Mouse (Mus musculus) neural tube, embryonic 11.5 days (tissue): ENCODE data around the gene Gal3st2c. TPM values are rescaled to one million over a fixed set of nuclear protein-coding genes. Genes with fewer than 3 reads are reported as not detected.
"Not testable (repeated sequence)": the region's sequence is repeated elsewhere in the genome, so short reads cannot be mapped to it uniquely, and the experiment has no call there.

Experiments used
- ATAC-seq: fragments of 200-750 bp; cut with Nextera tagmentation; 2 replicates; pipeline ENCODE4 v1.8.0; 2017; ENCODE audit warnings: moderate number of reproducible peaks, mild to moderate bottlenecking, moderate TSS enrichment, moderate library complexity; ENCODE audit not compliant: insufficient read depth, low FRiP score, low TSS enrichment
- DNase-seq: peaks from one replicate; pipeline ENCODE4 v3.0.0-alpha.2; 2015; ENCODE audit warnings: low spot score
- H3K27ac ChIP-seq: fragments of 300-500 bp; sonication (generic); 2 replicates; pipeline ENCODE4 v1.5.1; 2014; ENCODE audit warnings: low read depth, mild to moderate bottlenecking, low read length
- H3K27me3 ChIP-seq: fragments of 300-500 bp; sonication (generic); 2 replicates; pipeline ENCODE4 v1.6.1; 2014; ENCODE audit warnings: mild to moderate bottlenecking, low read length, mixed read lengths; ENCODE audit not compliant: control insufficient read depth, insufficient read depth
- H3K36me3 ChIP-seq: fragments of 300-500 bp; sonication (generic); 2 replicates; pipeline ENCODE4 v1.6.1; 2014; ENCODE audit warnings: mild to moderate bottlenecking, low read length, moderate library complexity, mixed read lengths; ENCODE audit not compliant: control insufficient read depth, insufficient read depth
- H3K4me1 ChIP-seq: fragments of 300-500 bp; sonication (generic); 2 replicates; pipeline ENCODE4 v1.6.1; 2014; ENCODE audit warnings: low read length, mixed read lengths; ENCODE audit not compliant: control insufficient read depth, insufficient read depth
- H3K4me2 ChIP-seq: fragments of 300-500 bp; sonication (generic); 2 replicates; pipeline ENCODE4 v1.6.1; 2014; ENCODE audit warnings: low read depth, mild to moderate bottlenecking, moderate library complexity
- H3K4me3 ChIP-seq: fragments of 300-500 bp; sonication (generic); 2 replicates; pipeline ENCODE4 v1.5.1; 2014; ENCODE audit warnings: low read depth, low read length
- H3K9ac ChIP-seq: fragments of 300-500 bp; sonication (generic); 2 replicates; pipeline ENCODE4 v1.6.1; 2014; ENCODE audit warnings: mild to moderate bottlenecking, low read length
- H3K9me3 ChIP-seq: fragments of 300-500 bp; sonication (generic); 2 replicates; pipeline ENCODE4 v1.6.1; 2016; ENCODE audit warnings: low read length; ENCODE audit not compliant: control insufficient read depth
- WGBS: fragments of 180-500 bp; shearing (Covaris S2); extraction: QIAGEN DNeasy Blood & Tissue Kit; methylation state at CpG from one replicate; pipeline ENCODE4 v1.1.7; 2014; 5-methylcytosine and 5-hydroxymethylcytosine counted together
- polyA plus RNA-seq: library from polyadenylated mRNA; unstranded; fragments of >200 nt; fragmentation: Nextera tagmentation; extraction: Ambion mirVana; gene quantifications from 2 replicates; pipeline ENCODE4 v1.2.1, GENCODE M21; 2014

Gene Gal3st2c
- polyA plus RNA-seq, result not detected in 2 replicates

- H3K27ac ChIP-seq, H3K4me2 ChIP-seq, H3K9me3 ChIP-seq, H3K4me1 ChIP-seq, H3K4me3 ChIP-seq, H3K9ac ChIP-seq, H3K36me3 ChIP-seq, H3K27me3 ChIP-seq, ATAC-seq, DNase-seq: not testable (repeated sequence)
- WGBS, result 89% methylated on average over 7 of the region's 8 CpGs
Measured at GRCm38 (mm10) chr1:93990209-93990608, at the start of gene Gal3st2c. TSS of gene Gal3st2c (plus strand) at chr1:93990509.

DNA sequence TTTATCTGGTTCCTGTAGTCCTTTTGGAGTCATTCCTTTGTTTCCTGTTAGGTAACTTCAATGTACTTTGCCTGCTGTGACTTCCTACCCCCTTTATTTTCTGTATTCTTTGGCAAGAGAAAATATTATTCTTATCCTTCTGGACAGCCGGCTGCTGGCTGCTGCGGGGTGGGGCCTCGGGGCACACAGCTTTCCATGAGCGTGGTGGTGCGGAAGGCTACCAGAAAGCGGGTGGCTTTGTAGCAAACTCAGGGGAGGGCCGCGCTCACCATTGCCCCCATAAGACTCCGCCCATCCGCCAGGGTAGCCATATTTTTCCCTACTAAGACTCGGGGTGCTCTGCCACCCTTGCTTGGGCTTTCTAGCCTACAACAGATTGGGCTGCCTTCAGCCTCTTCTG, 41.2 kb upstream of the Gal3st2c start:
- H3K4me3 ChIP-seq, H3K27me3 ChIP-seq, H3K9ac ChIP-seq, ATAC-seq, H3K4me2 ChIP-seq, DNase-seq, H3K27ac ChIP-seq, H3K4me1 ChIP-seq, H3K9me3 ChIP-seq, H3K36me3 ChIP-seq: not testable (repeated sequence)
- no CpG with 5 or more reads among the region's 11 CpGs for WGBS

- not testable (repeated sequence) for DNase-seq, H3K27ac ChIP-seq, H3K27me3 ChIP-seq, ATAC-seq, H3K4me3 ChIP-seq, H3K4me1 ChIP-seq, H3K4me2 ChIP-seq, H3K9ac ChIP-seq, H3K36me3 ChIP-seq, H3K9me3 ChIP-seq
- no CpG with 5 or more reads among the region's 1 CpGs for WGBS
Measured at GRCm38 (mm10) chr1:93966489-93966888, 23.8 kb upstream of the Gal3st2c start.

- not testable (repeated sequence) for H3K9me3 ChIP-seq, ATAC-seq, H3K4me1 ChIP-seq, H3K36me3 ChIP-seq, H3K4me2 ChIP-seq, H3K9ac ChIP-seq, H3K27ac ChIP-seq, DNase-seq, H3K27me3 ChIP-seq, H3K4me3 ChIP-seq
- WGBS, result 63% methylated on average over 2 of the region's 5 CpGs
Measured at GRCm38 (mm10) chr1:93970380-93970779, 19.9 kb upstream of the Gal3st2c start.

- WGBS, result no CpG with 5 or more reads among the region's 4 CpGs
- not testable (repeated sequence) for H3K4me1 ChIP-seq, H3K27me3 ChIP-seq, DNase-seq, ATAC-seq, H3K4me3 ChIP-seq, H3K9me3 ChIP-seq, H3K36me3 ChIP-seq, H3K9ac ChIP-seq, H3K27ac ChIP-seq, H3K4me2 ChIP-seq
Measured at GRCm38 (mm10) chr1:93970797-93971196, 19.5 kb upstream of the Gal3st2c start.

- H3K4me3 ChIP-seq, H3K9ac ChIP-seq, H3K4me2 ChIP-seq, H3K27ac ChIP-seq, DNase-seq, H3K27me3 ChIP-seq, ATAC-seq, H3K4me1 ChIP-seq, H3K9me3 ChIP-seq, H3K36me3 ChIP-seq: not testable (repeated sequence)
- WGBS, result 100% methylated on average over 1 of the region's 4 CpGs
Measured at GRCm38 (mm10) chr1:93975764-93976163, 14.5 kb upstream of the Gal3st2c start.

- WGBS, result no CpG with 5 or more reads among the region's 7 CpGs
- DNase-seq, H3K9me3 ChIP-seq, H3K27me3 ChIP-seq, H3K4me1 ChIP-seq, H3K36me3 ChIP-seq, H3K4me3 ChIP-seq, H3K9ac ChIP-seq, H3K4me2 ChIP-seq, ATAC-seq, H3K27ac ChIP-seq: not testable (repeated sequence)
Measured at GRCm38 (mm10) chr1:93978287-93978686, 12.0 kb upstream of the Gal3st2c start.

DNA sequence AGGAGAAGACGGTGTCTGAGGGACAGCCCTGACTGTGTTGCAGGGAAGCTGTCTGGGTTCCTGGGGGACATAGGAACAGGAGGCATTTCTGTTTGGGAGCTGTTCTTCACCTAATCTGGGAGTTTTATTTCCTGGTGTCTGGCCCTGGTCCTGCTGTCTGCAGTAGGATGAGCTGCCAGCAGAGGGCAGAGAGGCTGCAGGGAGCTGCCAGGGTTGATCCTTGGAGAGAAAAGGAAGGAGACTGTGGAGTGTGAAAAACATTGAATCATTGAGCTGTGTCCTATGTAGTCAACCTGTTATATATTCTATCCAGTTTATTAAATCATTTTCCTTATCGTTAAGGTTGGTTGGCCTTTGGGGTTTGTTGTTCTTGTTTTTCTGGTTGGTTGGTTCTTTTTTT, 9.4 kb upstream of the Gal3st2c start:
- H3K27ac ChIP-seq, H3K27me3 ChIP-seq, H3K4me2 ChIP-seq, H3K4me3 ChIP-seq, DNase-seq, H3K4me1 ChIP-seq, H3K36me3 ChIP-seq, H3K9ac ChIP-seq, H3K9me3 ChIP-seq: not testable (repeated sequence)
- WGBS, result no CpG with 5 or more reads among the region's 2 CpGs
- peak; percentile 66; the same call in 1 of the 2 replicates for ATAC-seq

DNA sequence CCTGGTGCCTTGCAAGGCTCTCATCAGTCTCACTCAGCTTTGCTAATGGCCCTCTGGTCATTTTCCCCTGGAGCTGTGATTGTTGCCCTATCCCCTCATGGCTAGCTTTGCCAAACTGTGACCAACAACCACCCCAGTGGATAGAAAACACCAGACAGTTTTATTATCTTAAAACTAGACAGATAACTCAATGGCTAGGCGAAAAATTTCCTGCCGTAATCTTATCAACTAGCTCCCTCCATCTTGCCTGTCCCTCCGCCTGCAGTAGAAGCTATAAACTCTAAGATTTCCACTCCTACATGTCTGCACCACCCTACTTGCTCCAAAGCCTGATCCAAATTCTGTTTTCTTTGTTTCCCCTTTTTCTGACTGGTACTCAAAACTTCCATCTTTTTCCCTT, 4.1 kb upstream of the Gal3st2c start:
- Histone ChIP-seq H3K4me2 (no peak overlapping the region), H3K9ac (no peak overlapping the region), H3K27ac (no peak overlapping the region), H3K4me3 (no peak overlapping the region), H3K9me3 (no peaks in the 10 kb centered on the region), H3K4me1 (no peaks in the 10 kb centered on the region), H3K36me3 (no peaks in the 10 kb centered on the region), H3K27me3 (no peaks in the 10 kb centered on the region)
- 92% methylated on average over 3 of the region's 3 CpGs for WGBS
- DNase-seq, result no peak
- no peak for ATAC-seq
